Comparison of ENCODE assay signal across 23 mouse cellular contexts in the genomic region with DNA sequence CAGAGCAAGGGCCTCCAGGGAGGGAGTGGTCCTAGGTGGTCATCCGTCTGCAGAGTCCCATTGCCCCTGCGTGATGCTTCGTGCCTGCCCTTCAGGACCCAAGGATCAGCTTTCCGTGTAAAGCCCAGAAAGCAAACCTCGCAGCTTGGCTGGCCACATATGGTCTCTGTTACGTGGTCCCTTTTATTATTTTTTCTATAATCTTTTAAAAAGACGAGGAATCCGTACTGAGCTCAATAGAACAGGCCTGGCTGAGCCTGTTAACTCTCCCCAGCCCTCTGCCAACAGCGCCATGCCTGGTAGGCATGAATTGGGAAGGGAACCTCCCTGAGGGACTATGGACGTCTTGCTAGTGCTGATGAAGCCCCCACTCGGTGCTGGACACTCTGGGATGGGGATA.
DNase-seq lines count a peak whose midpoint lies in the region; ATAC-seq and TF ChIP-seq lines count a peak whose summit lies in the region.
"Had no signal": no experiment of that assay in that cellular context is flagged by ENCODE, and none has a peak within 500 bp of the region (broad histone marks: within the 10 kb centered on the region; RNA-seq: fewer than 3 reads in every experiment).

No protein-coding gene starts in this region.

- ATAC-seq in forebrain, postnatal 0 days, result no peak
- ATAC-seq in kidney, embryonic 14.5 days (ENCODE audit: low FRiP score, low TSS enrichment), result no peak
- ATAC-seq: activated CD4-positive, CD25-positive, alpha-beta regulatory T cell, adult 4 months; forebrain, embryonic 15.5 days; inflammation-experienced regulatory T-cells, adult 6 months; liver, postnatal 0 days had no signal

- no peak overlapping the region for H3K9ac ChIP-seq in forebrain, postnatal 0 days
- H3K9ac ChIP-seq in kidney, embryonic 14.5 days (ENCODE audit: low read depth, low read length), result no peak overlapping the region
- H3K9ac ChIP-seq: forebrain, embryonic 15.5 days; heart, embryonic 15.5 days; liver, postnatal 0 days; neural tube, embryonic 12.5 days had no signal

- no peak for TF ChIP-seq CTCF in forebrain, postnatal 0 days (IDR thresholded peaks at IDR 0.05; ENCODE audit: low read depth)

- H3K36me3 ChIP-seq in forebrain, embryonic 10.5 days (replicated peaks), result no peaks in the 10 kb centered on the region
- no peaks in the 10 kb centered on the region for H3K36me3 ChIP-seq in forebrain, postnatal 0 days (ENCODE audit: insufficient read depth)
- H3K36me3 ChIP-seq in kidney, embryonic 14.5 days (ENCODE audit: control insufficient read depth, insufficient read depth, low read length), result no peaks in the 10 kb centered on the region
- H3K36me3 ChIP-seq in embryonic facial prominence, embryonic 10.5 days (replicated peaks), result no peaks in the 10 kb centered on the region
- no peaks in the 10 kb centered on the region for H3K36me3 ChIP-seq in limb, embryonic 10.5 days
- H3K36me3 ChIP-seq: forebrain, embryonic 15.5 days; heart, embryonic 15.5 days; neural tube, embryonic 12.5 days had no signal

- DNase-seq in forebrain, embryonic 10.5 days (ENCODE audit: extremely low spot score, low spot score), result no peak
- DNase-seq in forebrain, postnatal 0 days, result no peak
- DNase-seq in kidney, adult 18-20 months, result no peak
- no peak for DNase-seq in embryonic facial prominence, embryonic 10.5 days (ENCODE audit: low spot score)
- DNase-seq in limb, embryonic 10.5 days (ENCODE audit: low spot score), result no peak
- no peak for DNase-seq in thymus, postnatal 25 days
- DNase-seq in urinary bladder, postnatal 14 days (ENCODE audit: low spot score), result no peak
- DNase-seq: adrenal gland, postnatal 10 days; cerebellum, adult 9-10 months; gastrocnemius, postnatal 25 days; heart, postnatal 4 days; kidney, adult 9 months; liver, postnatal 0 days; lung, postnatal 14 days; midbrain, embryonic 14.5 days; right cerebral cortex, postnatal 14 days had no signal

- H3K27me3 ChIP-seq in forebrain, embryonic 10.5 days (ENCODE audit: poor library complexity, severe bottlenecking), result no peaks in the 10 kb centered on the region
- no peaks in the 10 kb centered on the region for H3K27me3 ChIP-seq in forebrain, postnatal 0 days (ENCODE audit: insufficient read depth, low read length)
- H3K27me3 ChIP-seq in kidney, embryonic 14.5 days (ENCODE audit: control insufficient read depth, insufficient read depth, low read length), result no peaks in the 10 kb centered on the region
- 0 out of 2 replicates have a peak, but pooled peaks cover 9% of the 10 kb centered on the region for H3K27me3 ChIP-seq in embryonic facial prominence, embryonic 10.5 days (replicated peaks; ENCODE audit: low read depth, poor library complexity, severe bottlenecking)
- peaks cover 19% of the 10 kb centered on the region; the same call in 1 of the 2 replicates for H3K27me3 ChIP-seq in limb, embryonic 10.5 days (ENCODE audit: low read depth, poor library complexity, severe bottlenecking)
- H3K27me3 ChIP-seq: forebrain, embryonic 15.5 days; heart, embryonic 15.5 days; neural tube, embryonic 12.5 days had no signal

- H3K9me3 ChIP-seq in forebrain, embryonic 10.5 days, result no peaks in the 10 kb centered on the region
- H3K9me3 ChIP-seq in forebrain, postnatal 0 days (ENCODE audit: low read length), result no peaks in the 10 kb centered on the region
- no peaks in the 10 kb centered on the region for H3K9me3 ChIP-seq in kidney, embryonic 14.5 days (ENCODE audit: control insufficient read depth, low read length)
- no peaks in the 10 kb centered on the region for H3K9me3 ChIP-seq in embryonic facial prominence, embryonic 10.5 days
- H3K9me3 ChIP-seq in limb, embryonic 10.5 days (replicated peaks), result no peaks in the 10 kb centered on the region
- H3K9me3 ChIP-seq: forebrain, embryonic 15.5 days; heart, embryonic 15.5 days; neural tube, embryonic 12.5 days had no signal

- H3K4me3 ChIP-seq in forebrain, embryonic 10.5 days, result no peak overlapping the region
- H3K4me3 ChIP-seq in forebrain, postnatal 0 days (ENCODE audit: low read depth, low read length), result no peak overlapping the region
- H3K4me3 ChIP-seq in kidney, embryonic 14.5 days (ENCODE audit: low read length), result no peak overlapping the region
- no peak overlapping the region for H3K4me3 ChIP-seq in embryonic facial prominence, embryonic 10.5 days
- H3K4me3 ChIP-seq in limb, embryonic 10.5 days, result no peak overlapping the region
- H3K4me3 ChIP-seq: forebrain, embryonic 15.5 days; heart, embryonic 15.5 days; neural tube, embryonic 12.5 days had no signal

- peak overlapping the region; percentile 63; the same call in 1 of the 2 replicates for H3K27ac ChIP-seq in forebrain, embryonic 10.5 days
- no peak overlapping the region for H3K27ac ChIP-seq in forebrain, postnatal 0 days (ENCODE audit: low read depth, low read length)
- H3K27ac ChIP-seq in kidney, embryonic 14.5 days (ENCODE audit: low read depth, low read length), result peak overlapping the region; percentile 24; the same call in 1 of the 2 replicates
- H3K27ac ChIP-seq in embryonic facial prominence, embryonic 10.5 days (replicated peaks), result peak overlapping the region; percentile 5; the same call in 1 of the 2 replicates
- peak overlapping the region; percentile 51; the same call in 1 of the 2 replicates for H3K27ac ChIP-seq in limb, embryonic 10.5 days
- H3K27ac ChIP-seq: forebrain, embryonic 15.5 days; neural tube, embryonic 12.5 days had no signal

- H3K4me1 ChIP-seq in forebrain, embryonic 10.5 days, result peaks cover 40% of the 10 kb centered on the region
- peaks cover 7% of the 10 kb centered on the region for H3K4me1 ChIP-seq in forebrain, postnatal 0 days (ENCODE audit: insufficient read depth)
- peaks cover 12% of the 10 kb centered on the region; the same call in 1 of the 2 replicates for H3K4me1 ChIP-seq in kidney, embryonic 14.5 days (ENCODE audit: control insufficient read depth, insufficient read depth, low read length)
- H3K4me1 ChIP-seq in embryonic facial prominence, embryonic 10.5 days, result peaks cover 38% of the 10 kb centered on the region
- H3K4me1 ChIP-seq in limb, embryonic 10.5 days, result peaks cover 36% of the 10 kb centered on the region

- WGBS in forebrain, embryonic 10.5 days, result 67% methylated on average over 11 of the region's 11 CpGs
- 74% methylated on average over 11 of the region's 11 CpGs for WGBS in forebrain, postnatal 0 days
- WGBS in kidney, embryonic 14.5 days, result 72% methylated on average over 11 of the region's 11 CpGs
- WGBS in embryonic facial prominence, embryonic 10.5 days, result 64% methylated on average over 11 of the region's 11 CpGs
- 82% methylated on average over 11 of the region's 11 CpGs for WGBS in limb, embryonic 10.5 days

- H3K4me2 ChIP-seq in forebrain, postnatal 0 days (ENCODE audit: low read depth), result no peak overlapping the region
- H3K4me2 ChIP-seq in kidney, embryonic 14.5 days (replicated peaks; ENCODE audit: low read depth, low read length), result no peak overlapping the region
- H3K4me2 ChIP-seq: forebrain, embryonic 15.5 days; heart, embryonic 15.5 days; liver, embryonic 11.5 days; neural tube, embryonic 12.5 days had no signal
